Mouse (Mus musculus): ENCODE results near the gene Otud7b. TPM values are rescaled to one million over a fixed set of nuclear protein-coding genes. Genes with fewer than 3 reads are reported as not detected.

The Otud7b gene
- polyA plus RNA-seq, 1 experiment from 2014 or later, result 7.7 TPM

GRCm38 (mm10) chr3:96069542-96069941 is 34.8 kb upstream of the Otud7b start:
- no peaks in the 10 kb centered on the region for H3K27me3 ChIP-seq (replicated peaks)
- H3K4me1 ChIP-seq, result no peaks in the 10 kb centered on the region
- no peak overlapping the region for H3K4me2 ChIP-seq
- H3K27ac ChIP-seq, result no peak overlapping the region
- H3K4me3 ChIP-seq, result no peak overlapping the region
- no peak for ATAC-seq (replicated peaks)
- H3K9me3 ChIP-seq, result no peaks in the 10 kb centered on the region
- H3K9ac ChIP-seq, result no peak overlapping the region
- no peaks in the 10 kb centered on the region for H3K36me3 ChIP-seq (replicated peaks)
- 60% methylated on average over 1 of the region's 1 CpGs for WGBS

DNA sequence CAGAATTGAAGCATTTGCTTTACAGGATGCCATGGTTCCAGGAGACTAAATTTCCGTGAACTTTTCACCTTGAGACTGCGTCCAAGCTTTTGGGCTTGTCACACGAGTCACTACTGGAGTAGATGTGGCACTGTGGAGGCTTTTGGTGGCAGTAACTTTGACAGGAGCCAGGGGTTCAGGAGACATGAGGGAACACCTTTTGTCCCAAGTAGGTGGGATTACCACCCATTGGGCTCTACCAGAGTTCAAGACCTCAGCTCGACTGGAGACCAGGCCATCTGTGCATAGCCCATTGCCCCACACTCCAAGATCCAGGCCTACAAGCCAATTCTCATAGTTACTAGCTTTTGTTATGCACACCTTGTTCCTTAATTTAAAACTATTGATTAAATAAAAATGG is 34.1 kb upstream of the Otud7b start:
- Histone ChIP-seq H3K27me3 (replicated peaks) (no peaks in the 10 kb centered on the region), H3K36me3 (replicated peaks) (no peaks in the 10 kb centered on the region), H3K4me3 (no peak overlapping the region), H3K4me2 (no peak overlapping the region), H3K4me1 (no peaks in the 10 kb centered on the region), H3K9me3 (no peaks in the 10 kb centered on the region), H3K9ac (no peak overlapping the region), H3K27ac (no peak overlapping the region)
- no peak for ATAC-seq (replicated peaks)
- WGBS, result 84% methylated on average over 4 of the region's 4 CpGs

GRCm38 (mm10) chr3:96072921-96073486 is 31.3 kb upstream of the Otud7b start:
- ATAC-seq (replicated peaks), result no peak
- H3K27ac ChIP-seq, result no peak overlapping the region
- 71% methylated on average over 12 of the region's 12 CpGs for WGBS
- no peaks in the 10 kb centered on the region for H3K9me3 ChIP-seq
- H3K9ac ChIP-seq, result no peak overlapping the region
- no peaks in the 10 kb centered on the region for H3K27me3 ChIP-seq (replicated peaks)
- no peaks in the 10 kb centered on the region for H3K4me1 ChIP-seq
- H3K36me3 ChIP-seq (replicated peaks), result no peaks in the 10 kb centered on the region
- no peak overlapping the region for H3K4me3 ChIP-seq
- no peak overlapping the region for H3K4me2 ChIP-seq

GRCm38 (mm10) chr3:96078066-96078465 is 26.3 kb upstream of the Otud7b start:
- H3K4me1 ChIP-seq, result no peaks in the 10 kb centered on the region
- H3K9ac ChIP-seq, result no peak overlapping the region
- no peak overlapping the region for H3K4me2 ChIP-seq
- H3K27me3 ChIP-seq (replicated peaks), result no peaks in the 10 kb centered on the region
- H3K27ac ChIP-seq, result no peak overlapping the region
- 69% methylated on average over 6 of the region's 6 CpGs for WGBS
- no peaks in the 10 kb centered on the region for H3K36me3 ChIP-seq (replicated peaks)
- no peaks in the 10 kb centered on the region for H3K9me3 ChIP-seq
- ATAC-seq (replicated peaks), result no peak
- no peak overlapping the region for H3K4me3 ChIP-seq

- H3K4me3 ChIP-seq, result no peak overlapping the region
- no peaks in the 10 kb centered on the region for H3K36me3 ChIP-seq (replicated peaks)
- no peak overlapping the region for H3K9ac ChIP-seq
- no peak overlapping the region for H3K27ac ChIP-seq
- H3K9me3 ChIP-seq, result no peaks in the 10 kb centered on the region
- H3K4me1 ChIP-seq, result no peaks in the 10 kb centered on the region
- ATAC-seq (replicated peaks), result no peak
- no peak overlapping the region for H3K4me2 ChIP-seq
- WGBS, result 79% methylated on average over 3 of the region's 3 CpGs
- no peaks in the 10 kb centered on the region for H3K27me3 ChIP-seq (replicated peaks)
Measured at GRCm38 (mm10) chr3:96078711-96079110, 25.6 kb upstream of the Otud7b start.

GRCm38 (mm10) chr3:96081006-96081405 is 23.3 kb upstream of the Otud7b start:
- Histone ChIP-seq H3K4me3 (no peak overlapping the region), H3K4me2 (no peak overlapping the region), H3K9me3 (no peaks in the 10 kb centered on the region), H3K9ac (no peak overlapping the region), H3K36me3 (replicated peaks) (no peaks in the 10 kb centered on the region), H3K27me3 (replicated peaks) (no peaks in the 10 kb centered on the region), H3K27ac (no peak overlapping the region), H3K4me1 (no peaks in the 10 kb centered on the region)
- no peak for ATAC-seq (replicated peaks)
- WGBS, result 70% methylated on average over 1 of the region's 1 CpGs

DNA sequence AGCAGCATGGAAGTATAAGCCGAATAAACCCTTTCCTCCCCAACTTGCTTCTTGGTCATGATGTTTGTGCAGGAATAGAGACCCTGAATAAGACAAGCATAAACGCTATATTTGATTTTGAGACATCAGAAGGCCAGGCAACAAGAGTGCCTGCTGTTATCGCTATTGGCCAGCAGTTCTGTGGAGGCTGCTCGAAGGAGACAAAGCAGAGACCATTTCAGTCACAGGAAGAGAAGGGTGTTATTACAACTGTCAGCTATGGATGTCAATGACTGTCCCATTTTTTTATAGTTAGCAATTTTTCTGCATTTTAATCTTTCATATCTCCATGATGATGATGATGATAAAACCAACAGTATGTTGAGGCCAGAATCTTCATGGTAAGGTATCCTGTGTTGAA is 22.7 kb upstream of the Otud7b start:
- no peaks in the 10 kb centered on the region for H3K36me3 ChIP-seq (replicated peaks)
- H3K27ac ChIP-seq, result no peak overlapping the region
- H3K9me3 ChIP-seq, result no peaks in the 10 kb centered on the region
- H3K4me3 ChIP-seq, result no peak overlapping the region
- H3K4me2 ChIP-seq, result no peak overlapping the region
- WGBS, result 92% methylated on average over 4 of the region's 4 CpGs
- no peaks in the 10 kb centered on the region for H3K4me1 ChIP-seq
- no peak overlapping the region for H3K9ac ChIP-seq
- ATAC-seq (replicated peaks), result no peak
- no peaks in the 10 kb centered on the region for H3K27me3 ChIP-seq (replicated peaks)

GRCm38 (mm10) chr3:96082100-96082499 is 22.2 kb upstream of the Otud7b start:
- 79% methylated on average over 2 of the region's 2 CpGs for WGBS
- no peaks in the 10 kb centered on the region for H3K36me3 ChIP-seq (replicated peaks)
- H3K4me2 ChIP-seq, result no peak overlapping the region

GRCm38 (mm10) chr3:96082714-96083508 is 21.4 kb upstream of the Otud7b start:
- Histone ChIP-seq H3K4me1 (no peaks in the 10 kb centered on the region), H3K27ac (no peak overlapping the region), H3K9me3 (no peaks in the 10 kb centered on the region), H3K9ac (no peak overlapping the region), H3K36me3 (replicated peaks) (no peaks in the 10 kb centered on the region), H3K27me3 (replicated peaks) (no peaks in the 10 kb centered on the region), H3K4me2 (no peak overlapping the region), H3K4me3 (no peak overlapping the region)
- WGBS, result 60% methylated on average over 15 of the region's 15 CpGs
- ATAC-seq (replicated peaks), result no peak

More at GRCm38 (mm10) chr3:96082100-96082499, 22.2 kb upstream of the Otud7b start:
- H3K9me3 ChIP-seq, result no peaks in the 10 kb centered on the region
- H3K4me3 ChIP-seq, result no peak overlapping the region
- H3K27me3 ChIP-seq (replicated peaks), result no peaks in the 10 kb centered on the region
- no peak overlapping the region for H3K9ac ChIP-seq
- no peaks in the 10 kb centered on the region for H3K4me1 ChIP-seq
- no peak overlapping the region for H3K27ac ChIP-seq
- ATAC-seq (replicated peaks), result no peak

GRCm38 (mm10) chr3:96084146-96084755 is 20.1 kb upstream of the Otud7b start:
- Histone ChIP-seq H3K9ac (no peak overlapping the region), H3K36me3 (replicated peaks) (no peaks in the 10 kb centered on the region), H3K27ac (no peak overlapping the region), H3K9me3 (no peaks in the 10 kb centered on the region), H3K4me1 (no peaks in the 10 kb centered on the region), H3K4me2 (no peak overlapping the region), H3K4me3 (no peak overlapping the region), H3K27me3 (replicated peaks) (no peaks in the 10 kb centered on the region)
- WGBS, result 77% methylated on average over 10 of the region's 10 CpGs
- ATAC-seq (replicated peaks), result no peak

DNA sequence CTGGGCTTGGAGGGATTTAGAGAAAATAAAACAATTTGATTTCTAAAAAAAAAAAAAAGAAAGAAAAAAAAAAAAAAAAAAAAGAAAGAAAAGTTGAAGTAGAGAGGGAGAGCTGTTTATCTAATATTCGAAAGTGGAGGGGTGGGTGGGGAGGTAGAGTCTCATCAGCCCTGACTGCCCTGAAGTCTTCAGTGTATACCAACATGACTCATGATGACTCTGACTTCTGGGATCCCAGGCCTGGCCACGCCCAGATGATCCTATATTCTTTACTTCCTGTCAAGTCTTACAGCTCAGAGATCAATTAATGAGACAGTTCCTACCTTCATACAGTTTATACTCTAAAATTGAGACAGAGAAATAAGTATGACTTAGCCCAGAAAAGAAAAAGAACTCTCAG is 17.1 kb upstream of the Otud7b start:
- no peak for ATAC-seq (replicated peaks)
- 80% methylated on average over 2 of the region's 2 CpGs for WGBS
- Histone ChIP-seq H3K4me2 (no peak overlapping the region), H3K27ac (no peak overlapping the region), H3K36me3 (replicated peaks) (no peaks in the 10 kb centered on the region), H3K9ac (no peak overlapping the region), H3K4me1 (no peaks in the 10 kb centered on the region), H3K27me3 (replicated peaks) (no peaks in the 10 kb centered on the region), H3K4me3 (no peak overlapping the region), H3K9me3 (no peaks in the 10 kb centered on the region)

DNA sequence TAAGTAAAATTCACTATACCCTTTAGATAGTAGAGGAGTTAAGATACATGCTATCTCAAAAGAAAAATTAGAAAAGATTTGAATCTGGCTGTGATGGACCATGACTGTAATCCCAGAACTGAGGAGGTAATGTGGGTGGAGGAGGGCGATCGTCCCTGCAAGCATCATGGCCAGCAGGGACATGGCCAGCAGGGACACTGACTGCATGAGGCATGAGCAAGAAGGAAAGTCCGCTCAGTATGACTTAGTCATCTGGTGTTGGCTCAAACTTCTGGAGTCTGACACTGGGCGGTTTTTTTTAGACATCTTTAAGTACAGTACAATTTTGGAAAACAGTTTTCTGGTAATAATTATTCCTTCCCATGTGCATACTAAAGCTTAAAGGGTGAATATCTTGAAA is 16.5 kb upstream of the Otud7b start:
- Histone ChIP-seq H3K27me3 (replicated peaks) (no peaks in the 10 kb centered on the region), H3K36me3 (replicated peaks) (no peaks in the 10 kb centered on the region), H3K27ac (no peak overlapping the region), H3K4me1 (no peaks in the 10 kb centered on the region), H3K4me2 (no peak overlapping the region), H3K9me3 (no peaks in the 10 kb centered on the region), H3K9ac (no peak overlapping the region), H3K4me3 (no peak overlapping the region)
- no peak for ATAC-seq (replicated peaks)
- 88% methylated on average over 4 of the region's 4 CpGs for whole genome bisulfite sequencing

Data from midbrain, embryonic 15.5 days (tissue).